In the genomic region with DNA sequence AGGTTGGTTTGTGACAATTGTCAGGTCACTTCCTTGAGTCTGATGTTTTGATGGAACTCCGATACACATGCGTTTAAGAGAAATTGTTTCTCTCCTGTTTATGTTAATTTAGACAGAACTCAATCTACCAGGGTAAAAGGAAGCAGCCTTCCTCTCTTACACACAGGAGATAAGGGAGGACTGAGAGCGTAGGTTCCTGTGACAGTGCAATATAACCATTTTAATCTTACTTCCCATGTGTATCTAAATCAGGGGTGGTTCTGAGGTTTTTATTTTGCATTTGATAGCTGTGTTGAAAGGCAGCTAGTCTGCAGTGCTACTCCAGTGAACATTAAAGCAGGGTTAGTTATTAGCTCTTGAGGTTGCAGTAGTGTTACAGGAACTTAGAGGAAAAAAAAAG, we compare ENCODE assay signal across 34 mouse cellular contexts. TPM values are rescaled to one million over a fixed set of nuclear protein-coding genes. Genes with fewer than 3 reads are reported as not detected.
DNase-seq lines count a peak whose midpoint lies in the region; ATAC-seq and TF ChIP-seq lines count a peak whose summit lies in the region.
"Had no signal": no experiment of that assay in that cellular context is flagged by ENCODE, and none has a peak within 500 bp of the region (broad histone marks: within the 10 kb centered on the region; RNA-seq: fewer than 3 reads in every experiment).

No protein-coding gene starts in this region.

- no peaks in the 10 kb centered on the region for H3K9me3 ChIP-seq in intestine, embryonic 15.5 days
- H3K9me3 ChIP-seq in intestine, embryonic 16.5 days (ENCODE audit: control insufficient read depth, low read length), result no peaks in the 10 kb centered on the region
- no peaks in the 10 kb centered on the region for H3K9me3 ChIP-seq in CH12.LX (replicated peaks; ENCODE audit: low read length)
- no peaks in the 10 kb centered on the region for H3K9me3 ChIP-seq in liver, embryonic 12.5 days (replicated peaks)
- H3K9me3 ChIP-seq: embryonic facial prominence, embryonic 12.5 days; forebrain, embryonic 15.5 days; heart, embryonic 13.5 days; hindbrain, embryonic 10.5 days; liver, embryonic 13.5 days; neural tube, embryonic 12.5 days had no signal

- TF ChIP-seq CTCF in CH12.LX (conservative IDR thresholded peaks at IDR 0.05 in 1 of 2, IDR thresholded peaks at IDR 0.05 in 1 of 2; ENCODE audit: low read depth in 2 of 2, low read length in 2 of 2), result no peak

- no peak overlapping the region for H3K4me3 ChIP-seq in intestine, embryonic 15.5 days (replicated peaks)
- no peak overlapping the region for H3K4me3 ChIP-seq in intestine, embryonic 16.5 days (ENCODE audit: low read length)
- no peak overlapping the region for H3K4me3 ChIP-seq in CH12.LX (replicated peaks in 1 of 3; ENCODE audit: low read depth in 2 of 3, low read length in 2 of 3, poor library complexity in 1 of 3)
- no peak overlapping the region for H3K4me3 ChIP-seq in liver, embryonic 12.5 days
- H3K4me3 ChIP-seq: embryonic facial prominence, embryonic 12.5 days; forebrain, embryonic 15.5 days; heart, embryonic 13.5 days; hindbrain, embryonic 10.5 days; left cerebral cortex, adult 2 months; liver, embryonic 13.5 days; myocyte; neural tube, embryonic 12.5 days had no signal

- peak; percentile 41; the same call in 1 of the 2 replicates for ATAC-seq in intestine, embryonic 15.5 days
- ATAC-seq in intestine, embryonic 16.5 days, result no peak
- peak; percentile 39; the same call in 1 of the 2 replicates for ATAC-seq in granulocyte monocyte progenitor cell, adult 5-6 weeks (replicated peaks; ENCODE audit: poor library complexity, severe bottlenecking)
- peak; percentile 66 for ATAC-seq in megakaryocyte progenitor cell, adult 5-6 weeks (replicated peaks; ENCODE audit: poor library complexity)
- ATAC-seq in liver, embryonic 12.5 days, result no peak
- ATAC-seq: forebrain, embryonic 15.5 days; hindbrain, embryonic 16.5 days; intestine, postnatal 0 days; lung, postnatal 0 days had no signal

- H3K27me3 ChIP-seq in intestine, embryonic 15.5 days (replicated peaks), result no peaks in the 10 kb centered on the region
- no peaks in the 10 kb centered on the region for H3K27me3 ChIP-seq in intestine, embryonic 16.5 days (replicated peaks; ENCODE audit: control insufficient read depth, insufficient read depth, low read length)
- no peaks in the 10 kb centered on the region for H3K27me3 ChIP-seq in CH12.LX (replicated peaks)
- H3K27me3 ChIP-seq in liver, embryonic 12.5 days (replicated peaks), result no peaks in the 10 kb centered on the region
- H3K27me3 ChIP-seq: embryonic facial prominence, embryonic 12.5 days; forebrain, embryonic 15.5 days; heart, embryonic 13.5 days; liver, embryonic 13.5 days; neural tube, embryonic 12.5 days had no signal

- no peaks in the 10 kb centered on the region for H3K79me2 ChIP-seq in CH12.LX (replicated peaks; ENCODE audit: control insufficient read depth, extremely low read depth, insufficient read depth, poor library complexity, severe bottlenecking)

- WGBS in intestine, embryonic 15.5 days, result 62% methylated on average over 3 of the region's 3 CpGs
- 58% methylated on average over 3 of the region's 3 CpGs for WGBS in intestine, embryonic 16.5 days
- 10% methylated on average over 3 of the region's 3 CpGs for WGBS in liver, embryonic 12.5 days (ENCODE audit: insufficient replicate concordance)

- TF ChIP-seq RAD21 in CH12.LX (IDR thresholded peaks at IDR 0.05; ENCODE audit: low read depth, low read length), result no peak

- dilution Hi-C loops in CH12.LX (cut with MboI; ENCODE audit: extremely low pct_ligation_motif_present, extremely low pct_unique_long_range_greater_than_20kb, low sequenced_read_pairs), result no loop called here

- DNase-seq in CH12.LX (ENCODE audit: extremely low read depth) (no peak), adipocyte (ENCODE audit: low spot score) (no peak)
- DNase-seq in left cerebral cortex, postnatal 10 days (ENCODE audit: extremely low spot score in 1 of 2, low spot score in 2 of 2), result no peak
- DNase-seq: adrenal gland, postnatal 10 days; cerebellum, adult 11 months; cerebellum, adult 9-10 months; cerebellum, postnatal 36 days; embryo, embryonic 11 days; gastrocnemius, postnatal 36 days; heart, postnatal 10 days; kidney, postnatal 10 days; layer of hippocampus, adult 9-11 months; left cerebral cortex, postnatal 4 days; liver, embryonic 13.5 days; lung, adult 18-20 months; lung, postnatal 4 days; right cerebral cortex, adult 18-20 months; right cerebral cortex, postnatal 4 days had no signal

- intact Hi-C loops in left cerebral cortex, postnatal 10 days (cut with DNase I), result no loop called here

- in situ Hi-C loops in CH12.LX (cut with MboI; ENCODE audit: low pct_ligation_motif_present, low pct_unique_long_range_greater_than_20kb, low sequenced_read_pairs), result no loop called here

- no peak for TF ChIP-seq EP300 in CH12.LX (IDR thresholded peaks at IDR 0.05; ENCODE audit: low read length)

- H3K4me2 ChIP-seq in intestine, embryonic 15.5 days (replicated peaks), result no peak overlapping the region
- H3K4me2 ChIP-seq in intestine, embryonic 16.5 days (ENCODE audit: low read depth, low read length), result no peak overlapping the region
- H3K4me2 ChIP-seq in CH12.LX (ENCODE audit: insufficient read depth, low read depth, poor library complexity, severe bottlenecking), result no peak overlapping the region
- H3K4me2 ChIP-seq in liver, embryonic 12.5 days, result no peak overlapping the region
- H3K4me2 ChIP-seq: embryonic facial prominence, embryonic 12.5 days; forebrain, embryonic 15.5 days; heart, embryonic 13.5 days; liver, embryonic 13.5 days; midbrain, embryonic 11.5 days; neural tube, embryonic 12.5 days had no signal

- no peak for TF ChIP-seq POLR2A in CH12.LX (IDR thresholded peaks at IDR 0.05; ENCODE audit: low read depth, low read length)

- H3K9ac ChIP-seq in intestine, embryonic 15.5 days, result no peak overlapping the region
- no peak overlapping the region for H3K9ac ChIP-seq in intestine, embryonic 16.5 days (ENCODE audit: low read depth, low read length)
- H3K9ac ChIP-seq in CH12.LX (ENCODE audit: insufficient read depth, low read depth), result peak overlapping the region; percentile 26; the same call in 1 of the 2 replicates
- no peak overlapping the region for H3K9ac ChIP-seq in liver, embryonic 12.5 days
- H3K9ac ChIP-seq: embryonic facial prominence, embryonic 12.5 days; forebrain, embryonic 15.5 days; heart, embryonic 13.5 days; liver, embryonic 13.5 days; neural tube, embryonic 12.5 days had no signal

- no peak overlapping the region for H3K27ac ChIP-seq in intestine, embryonic 15.5 days
- H3K27ac ChIP-seq in intestine, embryonic 16.5 days (ENCODE audit: low read length), result no peak overlapping the region
- H3K27ac ChIP-seq in CH12.LX (ENCODE audit: insufficient read depth, low read depth), result no peak overlapping the region
- H3K27ac ChIP-seq in liver, embryonic 12.5 days, result no peak overlapping the region
- H3K27ac ChIP-seq: embryonic facial prominence, embryonic 12.5 days; forebrain, embryonic 15.5 days; heart, embryonic 13.5 days; hindbrain, embryonic 10.5 days; left cerebral cortex, adult 2 months; liver, embryonic 13.5 days; neural tube, embryonic 12.5 days had no signal

- no peaks in the 10 kb centered on the region for H3K36me3 ChIP-seq in intestine, embryonic 15.5 days
- H3K36me3 ChIP-seq in intestine, embryonic 16.5 days (ENCODE audit: control insufficient read depth, insufficient read depth, low read length), result no peaks in the 10 kb centered on the region
- peaks cover 0 to 13% of the 10 kb centered on the region in 2 experiments for H3K36me3 ChIP-seq in CH12.LX (replicated peaks in 1 of 2; ENCODE audit: control insufficient read depth in 1 of 2, insufficient read depth in 1 of 2, low read length in 1 of 2)
- peaks cover 2% of the 10 kb centered on the region; the same call in 1 of the 2 replicates for H3K36me3 ChIP-seq in liver, embryonic 12.5 days
- H3K36me3 ChIP-seq: embryonic facial prominence, embryonic 12.5 days; liver, embryonic 13.5 days; neural tube, embryonic 12.5 days had no signal

- 0 out of 2 replicates have a peak, but pooled peaks cover 3% of the 10 kb centered on the region for H3K4me1 ChIP-seq in intestine, embryonic 15.5 days (replicated peaks)
- no peaks in the 10 kb centered on the region; the same call in 1 of the 2 replicates for H3K4me1 ChIP-seq in intestine, embryonic 16.5 days (ENCODE audit: control insufficient read depth, insufficient read depth, low read length)
- peaks cover 11 to 30% of the 10 kb centered on the region in 2 experiments for H3K4me1 ChIP-seq in CH12.LX (ENCODE audit: control insufficient read depth in 1 of 2, insufficient read depth in 2 of 2)
- peaks cover 20% of the 10 kb centered on the region for H3K4me1 ChIP-seq in liver, embryonic 12.5 days
- H3K4me1 ChIP-seq: embryonic facial prominence, embryonic 12.5 days; forebrain, embryonic 15.5 days; hindbrain, embryonic 10.5 days; neural tube, embryonic 12.5 days had no signal

TF ChIP-seq in CH12.LX, 34 proteins besides CTCF, POLR2A, EP300 and RAD21:
- no peak for TF ChIP-seq KAT2A (IDR thresholded peaks at IDR 0.05; ENCODE audit: insufficient replicate concordance, low read length)

RNA-seq across cellular contexts. Expression of a gene that starts 20.0 kb away (rescaled TPM):
- polyA plus RNA-seq in intestine, embryonic 15.5 days (2015; fragmentation: Nextera tagmentation; extraction: Ambion mirVana), result 6.1 and 7.2 TPM in 2 replicates
- polyA plus RNA-seq in intestine, embryonic 16.5 days (2015; fragmentation: Nextera tagmentation; extraction: Ambion mirVana), result 4.4 and 5.7 TPM in 2 replicates
- total RNA-seq in CH12.LX (2012; rRNA removed) (2.0 and 3.2 TPM in 2 replicates), CH12.LX (2014; rRNA removed) (3.7 and 4.8 TPM in 2 replicates)
- 2.9 and 5.6 TPM in 2 replicates for polyA plus RNA-seq in CH12.LX (2012; ENCODE audit: insufficient read length, low read depth)
- total RNA-seq in granulocyte monocyte progenitor cell, adult 5-6 weeks (2014; fragmentation: Nextera tagmentation), result 5.7 and 12.8 TPM in 2 replicates
- total RNA-seq in granulocyte monocyte progenitor cell, adult 5-6 weeks (2017), result 17.7 and 18.2 TPM in 2 replicates
- total RNA-seq in megakaryocyte progenitor cell, adult 5-6 weeks (2015), result 5.3 and 7.3 TPM in 2 replicates
- total RNA-seq in megakaryocyte progenitor cell, adult 5-6 weeks (2017), result 14.4 and 27.1 TPM in 2 replicates
- polyA plus RNA-seq in liver, embryonic 12.5 days (2016; fragmentation: Nextera tagmentation; extraction: Ambion mirVana), result 2.4 and 2.8 TPM in 2 replicates
- total RNA-seq in left cerebral cortex, postnatal 10 days (2021), result 10 to 100 TPM; 18.5 to 19.1 TPM

RNA-seq across cellular contexts. Expression of a gene that starts 20.1 kb away (rescaled TPM):
- polyA plus RNA-seq in intestine, embryonic 15.5 days (2015; fragmentation: Nextera tagmentation; extraction: Ambion mirVana), result 556 and 583 TPM in 2 replicates
- 709 and 759 TPM in 2 replicates for polyA plus RNA-seq in intestine, embryonic 16.5 days (2015; fragmentation: Nextera tagmentation; extraction: Ambion mirVana)
- total RNA-seq in CH12.LX (2012; rRNA removed), result 233 and 243 TPM in 2 replicates
- total RNA-seq in CH12.LX (2014; rRNA removed), result 440 and 456 TPM in 2 replicates
- 311 and 385 TPM in 2 replicates for polyA plus RNA-seq in CH12.LX (2012; ENCODE audit: insufficient read length, low read depth)
- total RNA-seq in granulocyte monocyte progenitor cell, adult 5-6 weeks (2014; fragmentation: Nextera tagmentation), result 223 and 328 TPM in 2 replicates
- 208 and 232 TPM in 2 replicates for total RNA-seq in granulocyte monocyte progenitor cell, adult 5-6 weeks (2017)
- 219 and 221 TPM in 2 replicates for total RNA-seq in megakaryocyte progenitor cell, adult 5-6 weeks (2015)
- 138 and 144 TPM in 2 replicates for total RNA-seq in megakaryocyte progenitor cell, adult 5-6 weeks (2017)
- polyA plus RNA-seq in liver, embryonic 12.5 days (2016; fragmentation: Nextera tagmentation; extraction: Ambion mirVana), result 164 and 170 TPM in 2 replicates
- 100 to 1,000 TPM; 649 to 658 TPM for total RNA-seq in left cerebral cortex, postnatal 10 days (2021)

Comparison
In these comparisons a context has a peak if more than half of its experiments do, and no peak if none do; other contexts are left out.
1. ATAC-seq: peak in intestine, embryonic 15.5 days (single experiment), granulocyte monocyte progenitor cell, adult 5-6 weeks (single experiment) and megakaryocyte progenitor cell, adult 5-6 weeks (single experiment); none in intestine, embryonic 16.5 days (single experiment) and liver, embryonic 12.5 days (single experiment).